Mouse (Mus musculus): ENCODE measurements around the gene Slc26a3. TPM values are rescaled to one million over a fixed set of nuclear protein-coding genes. Genes with fewer than 3 reads are reported as not detected.
A peak's percentile ranks its signal among the peaks of the same experiment; 100 is the strongest.

Gene Slc26a3
- polyA plus RNA-seq, 1 experiment from 2014 or later, result not detected

- H3K27me3 ChIP-seq, result peaks cover 21% of the 10 kb centered on the region
- TF ChIP-seq CTCF (IDR thresholded peaks at IDR 0.05), result peak; percentile 54
- no peak for DNase-seq (ENCODE audit: low read depth, low spot score)
- no peak for ATAC-seq
- ChIA-PET CTCF (interaction anchor here (1.1 kb wide), 2 partner anchors 16 to 19 kb away, joined by 3 read pairs; no protein-coding TSS in a partner anchor), POLR2A (no interaction called here)
- in situ Hi-C loops (cut with MboI; ENCODE audit: low pct_unique_long_range_greater_than_20kb), result loop anchor here (10.0 kb wide), 1 partner anchor 128 kb away; no protein-coding TSS in a partner anchor
These were observed 14.2 kb upstream of the Slc26a3 start for GRCm38 (mm10) chr12:31376326-31376950.

GRCm38 (mm10) chr12:31377241-31377640 is 13.4 kb upstream of the Slc26a3 start:
- ATAC-seq, result no peak
- ChIA-PET CTCF (no interaction called here), POLR2A (no interaction called here)
- peaks cover 21% of the 10 kb centered on the region for H3K27me3 ChIP-seq
- in situ Hi-C loops (cut with MboI; ENCODE audit: low pct_unique_long_range_greater_than_20kb), result loop anchor here (10.0 kb wide), 1 partner anchor 128 kb away; no protein-coding TSS in a partner anchor
- TF ChIP-seq CTCF (IDR thresholded peaks at IDR 0.05), result no peak
- DNase-seq (ENCODE audit: low read depth, low spot score), result no peak

GRCm38 (mm10) chr12:31380878-31381277 is 9.8 kb upstream of the Slc26a3 start:
- peaks cover 32% of the 10 kb centered on the region for H3K27me3 ChIP-seq
- in situ Hi-C loops (cut with MboI; ENCODE audit: low pct_unique_long_range_greater_than_20kb), result loop anchor here (10.0 kb wide), 1 partner anchor 554 kb away; no protein-coding TSS in a partner anchor
- POLR2A ChIA-PET, result no interaction called here
- TF ChIP-seq CTCF (IDR thresholded peaks at IDR 0.05), result no peak
- no peak for ATAC-seq
- no peak for DNase-seq (ENCODE audit: low read depth, low spot score)
- CTCF ChIA-PET, result interaction anchor here (1.5 kb wide), 1 partner anchor 12 kb away, joined by 4 read pairs; no protein-coding TSS in a partner anchor

- no peak for ATAC-seq
- ChIA-PET CTCF (no interaction called here), POLR2A (interaction anchor here (0.6 kb wide), 1 partner anchor 10 kb away, joined by 3 read pairs; no protein-coding TSS in a partner anchor)
- TF ChIP-seq CTCF (IDR thresholded peaks at IDR 0.05), result no peak
- in situ Hi-C loops (cut with MboI; ENCODE audit: low pct_unique_long_range_greater_than_20kb), result loop anchor here (10.0 kb wide), 1 partner anchor 552 kb away; no protein-coding TSS in a partner anchor
- DNase-seq (ENCODE audit: low read depth, low spot score), result no peak
- H3K27me3 ChIP-seq, result peaks cover 31% of the 10 kb centered on the region
These were observed 8.2 kb upstream of the Slc26a3 start for GRCm38 (mm10) chr12:31382451-31382850.

GRCm38 (mm10) chr12:31387303-31387702 is 3.4 kb upstream of the Slc26a3 start:
- POLR2A ChIA-PET, result no interaction called here
- no peak for ATAC-seq
- DNase-seq (ENCODE audit: low read depth, low spot score), result no peak
- peaks cover 31% of the 10 kb centered on the region for H3K27me3 ChIP-seq
- TF ChIP-seq CTCF (IDR thresholded peaks at IDR 0.05), result no peak
- CTCF ChIA-PET, result no interaction called here
- in situ Hi-C loops (cut with MboI; ENCODE audit: low pct_unique_long_range_greater_than_20kb), result loop anchor here (10.0 kb wide), 1 partner anchor 547 kb away; no protein-coding TSS in a partner anchor

GRCm38 (mm10) chr12:31391696-31392095 is 1.0 kb downstream of the Slc26a3 start:
- TF ChIP-seq CTCF (IDR thresholded peaks at IDR 0.05), result no peak
- DNase-seq (ENCODE audit: low read depth, low spot score), result no peak
- ChIA-PET POLR2A (interaction anchor here (0.6 kb wide), 1 partner anchor 355 kb away, joined by 3 read pairs; no protein-coding TSS in a partner anchor), CTCF (no interaction called here)
- peaks cover 27% of the 10 kb centered on the region for H3K27me3 ChIP-seq
- ATAC-seq, result no peak
- in situ Hi-C loops (cut with MboI; ENCODE audit: low pct_unique_long_range_greater_than_20kb), result no loop called here

- in situ Hi-C loops (cut with MboI; ENCODE audit: low pct_unique_long_range_greater_than_20kb), result no loop called here
- ChIA-PET CTCF (interaction anchor here (1.0 kb wide), 1 partner anchor 11 kb away, joined by 3 read pairs; no protein-coding TSS in a partner anchor), POLR2A (no interaction called here)
- no peak for DNase-seq (ENCODE audit: low read depth, low spot score)
- peaks cover 34% of the 10 kb centered on the region for H3K27me3 ChIP-seq
- TF ChIP-seq CTCF (IDR thresholded peaks at IDR 0.05), result no peak
- ATAC-seq, result no peak
These were observed 5.2 kb downstream of the Slc26a3 start for GRCm38 (mm10) chr12:31395895-31396294.

DNA sequence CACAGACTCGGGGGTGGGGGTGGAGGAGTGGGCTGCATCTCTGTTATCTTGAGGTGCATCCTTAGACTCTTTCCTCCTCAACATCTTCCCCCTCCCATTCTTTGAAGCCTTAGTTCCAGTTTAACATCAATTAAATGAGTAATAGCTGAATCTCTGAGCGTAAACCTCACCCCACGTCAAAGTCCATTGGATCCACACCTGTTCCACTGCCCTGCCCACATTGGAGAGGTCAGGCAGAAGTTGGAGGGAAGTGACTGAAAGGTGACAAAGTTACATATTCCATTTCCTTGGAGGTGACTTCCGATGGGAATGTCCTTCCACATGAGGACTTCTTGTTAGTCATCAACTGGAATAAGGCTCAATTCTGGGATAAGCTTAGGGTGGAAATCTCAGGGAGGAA is 7.0 kb downstream of the Slc26a3 start:
- ChIA-PET POLR2A (no interaction called here), CTCF (no interaction called here)
- H3K27me3 ChIP-seq, result peaks cover 40% of the 10 kb centered on the region
- no peak for TF ChIP-seq CTCF (IDR thresholded peaks at IDR 0.05)
- in situ Hi-C loops (cut with MboI; ENCODE audit: low pct_unique_long_range_greater_than_20kb), result no loop called here
- ATAC-seq (no peak), DNase-seq (ENCODE audit: low read depth, low spot score) (no peak)

DNA sequence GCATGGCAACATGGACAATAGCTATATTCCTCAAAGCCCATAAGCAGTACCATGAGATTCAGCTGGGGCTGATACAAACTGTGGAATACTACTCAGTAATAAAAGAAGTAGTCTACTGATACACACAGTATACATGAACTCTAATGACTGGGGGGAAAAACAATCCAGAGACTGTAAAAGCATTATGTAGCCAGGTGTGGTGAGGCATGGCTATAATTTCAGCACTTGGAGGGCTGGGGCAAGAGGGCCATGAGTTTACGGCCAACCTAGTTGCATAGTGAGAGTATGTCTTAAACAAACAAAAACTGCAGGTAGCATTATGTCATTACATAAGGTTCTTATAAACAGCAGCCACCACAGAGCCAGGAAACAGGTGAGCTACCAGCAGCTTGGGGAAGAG is 10.2 kb downstream of the Slc26a3 start:
- in situ Hi-C loops (cut with MboI; ENCODE audit: low pct_unique_long_range_greater_than_20kb), result no loop called here

DNA sequence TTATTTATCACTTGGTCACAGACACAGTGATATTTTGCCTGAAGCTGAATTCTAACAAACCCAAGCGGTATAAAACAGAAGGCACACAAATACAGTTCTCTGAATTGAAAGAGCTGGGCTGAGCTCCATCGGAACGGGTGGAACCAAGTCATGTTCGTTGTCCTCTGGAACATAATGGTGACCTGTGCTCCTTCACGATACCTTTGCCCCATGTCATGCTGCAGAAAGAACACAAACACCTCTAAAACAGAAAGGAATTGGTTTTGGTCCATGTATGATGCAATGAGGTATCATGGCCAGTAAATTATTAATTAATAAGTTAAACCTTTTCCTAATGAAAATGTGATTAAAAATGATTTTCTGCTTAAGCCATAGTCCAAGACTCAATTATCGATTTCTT is 11.3 kb downstream of the Slc26a3 start:
- in situ Hi-C loops (cut with MboI; ENCODE audit: low pct_unique_long_range_greater_than_20kb), result no loop called here
- ChIA-PET POLR2A (no interaction called here), CTCF (no interaction called here)
- peaks cover 40% of the 10 kb centered on the region for H3K27me3 ChIP-seq
- ATAC-seq (no peak), DNase-seq (ENCODE audit: low read depth, low spot score) (no peak)
- TF ChIP-seq CTCF (IDR thresholded peaks at IDR 0.05), result no peak

More for the DNA sequence above, 10.2 kb downstream of the Slc26a3 start:
- TF ChIP-seq CTCF (IDR thresholded peaks at IDR 0.05), result no peak
- no peak for ATAC-seq
- ChIA-PET CTCF (no interaction called here), POLR2A (no interaction called here)
- peaks cover 43% of the 10 kb centered on the region for H3K27me3 ChIP-seq
- no peak for DNase-seq (ENCODE audit: low read depth, low spot score)

DNA sequence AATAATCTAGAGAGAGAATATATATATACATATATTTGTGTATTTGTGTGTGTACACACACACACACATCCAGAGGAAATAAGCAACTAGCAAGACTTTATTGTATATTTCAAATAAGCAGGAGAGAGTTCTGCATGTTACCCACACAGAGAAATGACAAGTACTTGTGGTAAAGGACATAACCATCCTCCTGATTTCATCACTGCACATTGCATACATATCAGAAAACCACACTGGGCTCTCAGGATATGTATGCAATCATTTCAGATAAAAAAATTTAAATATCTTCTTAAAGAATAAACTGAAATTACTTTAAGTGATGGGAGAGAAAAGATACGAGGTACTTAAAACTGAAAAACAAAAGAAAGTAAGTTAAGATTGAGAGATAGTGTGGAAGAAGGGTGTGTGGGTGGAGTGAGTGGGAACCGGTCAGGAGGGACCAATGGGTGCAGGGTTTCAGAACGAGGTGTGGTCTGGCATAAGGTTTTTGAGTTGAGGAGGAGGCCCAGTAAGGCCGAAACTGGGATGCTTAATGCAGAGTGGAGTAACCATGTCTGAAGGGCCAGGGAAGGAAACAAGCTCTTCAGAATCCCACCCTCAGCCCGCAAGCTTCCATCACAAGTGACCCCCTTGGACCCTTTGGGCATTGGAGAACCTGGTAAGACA is 14.0 kb downstream of the Slc26a3 start:
- in situ Hi-C loops (cut with MboI; ENCODE audit: low pct_unique_long_range_greater_than_20kb), result no loop called here
- ChIA-PET POLR2A (interaction anchor here (0.5 kb wide), 1 partner anchor 32 kb away, joined by 3 read pairs; no protein-coding TSS in a partner anchor), CTCF (no interaction called here)
- no peak for DNase-seq (ENCODE audit: low read depth, low spot score)
- no peak for TF ChIP-seq CTCF (IDR thresholded peaks at IDR 0.05)
- no peak for ATAC-seq
- H3K27me3 ChIP-seq, result peaks cover 44% of the 10 kb centered on the region
